Mouse (Mus musculus): ENCODE data around the gene Suco. TPM values are rescaled to one million over a fixed set of nuclear protein-coding genes. Genes with fewer than 3 reads are reported as not detected.

Gene Suco
- polyA plus RNA-seq (2015; fragmentation: Nextera tagmentation; extraction: Ambion mirVana), result 17.4 and 17.9 TPM in 2 replicates

DNA sequence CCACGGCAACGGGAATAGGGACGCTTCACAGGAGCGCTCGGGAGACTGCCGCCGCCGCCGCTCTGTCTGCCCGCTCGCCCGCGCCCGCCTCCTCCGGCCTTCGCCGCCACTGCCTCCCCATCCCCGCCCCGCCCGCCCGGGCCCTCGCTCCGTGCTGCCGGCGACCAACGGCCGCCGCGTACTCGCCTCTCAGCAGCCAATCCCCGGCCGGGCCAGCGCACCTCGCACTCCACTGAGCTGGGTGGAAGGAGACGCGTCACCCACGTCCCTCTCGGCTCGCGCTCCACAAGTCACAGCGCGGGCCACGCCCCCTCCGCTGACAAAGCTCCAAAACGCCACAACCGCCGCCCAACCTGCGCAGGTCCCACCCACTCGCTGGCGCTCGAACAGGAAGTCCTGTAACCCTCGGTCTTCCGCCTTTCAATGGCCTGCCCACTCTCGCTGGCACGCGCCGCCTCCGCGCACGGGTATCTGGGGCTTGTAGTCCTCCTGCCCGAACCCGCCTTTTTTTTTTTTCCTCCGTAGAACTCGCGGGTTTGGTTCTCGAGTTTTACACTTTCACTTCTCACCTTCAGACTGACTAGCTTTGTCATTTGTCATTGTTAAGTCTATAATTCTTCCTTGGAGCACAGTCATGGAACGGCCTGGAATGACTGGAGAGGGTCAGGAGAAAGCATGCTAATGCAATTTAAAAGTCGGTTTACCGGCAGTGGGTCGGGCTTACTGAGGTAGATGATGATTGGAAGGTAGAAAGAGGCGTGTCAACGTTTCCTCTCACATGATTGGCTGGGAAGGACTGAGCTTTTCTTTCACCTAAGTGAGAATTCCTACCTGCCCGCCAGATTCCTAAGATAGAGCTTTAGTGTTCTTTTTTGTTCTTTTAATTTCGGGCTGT is at the start of gene Suco:
TSS of gene Suco (minus strand) at position 130 of the 895 bp plus-strand sequence.
- peak within 1 kb of the TSS; percentile 96 for H3K27ac ChIP-seq (ENCODE audit: low read length)
- H3K9ac ChIP-seq (ENCODE audit: low read length), result peak within 1 kb of the TSS; percentile 86
- under 1% methylated on average over 72 of the region's 74 CpGs for WGBS
- no peaks in the 10 kb centered on the region for H3K27me3 ChIP-seq (ENCODE audit: control insufficient read depth, insufficient read depth, low read depth, low read length)
- peak within 1 kb of the TSS; percentile 90 for H3K4me2 ChIP-seq (ENCODE audit: low read depth, low read length)
- no peaks in the 10 kb centered on the region for H3K36me3 ChIP-seq (ENCODE audit: control insufficient read depth, insufficient read depth, low read length)
- peaks cover 14% of the 10 kb centered on the region for H3K4me1 ChIP-seq (replicated peaks; ENCODE audit: control insufficient read depth, insufficient read depth, low read length)
- H3K9me3 ChIP-seq (ENCODE audit: control insufficient read depth, low read length), result no peaks in the 10 kb centered on the region
- H3K4me3 ChIP-seq (ENCODE audit: low read length), result peak within 1 kb of the TSS; percentile 68
- ATAC-seq (ENCODE audit: low read depth), result peak; percentile 98

DNA sequence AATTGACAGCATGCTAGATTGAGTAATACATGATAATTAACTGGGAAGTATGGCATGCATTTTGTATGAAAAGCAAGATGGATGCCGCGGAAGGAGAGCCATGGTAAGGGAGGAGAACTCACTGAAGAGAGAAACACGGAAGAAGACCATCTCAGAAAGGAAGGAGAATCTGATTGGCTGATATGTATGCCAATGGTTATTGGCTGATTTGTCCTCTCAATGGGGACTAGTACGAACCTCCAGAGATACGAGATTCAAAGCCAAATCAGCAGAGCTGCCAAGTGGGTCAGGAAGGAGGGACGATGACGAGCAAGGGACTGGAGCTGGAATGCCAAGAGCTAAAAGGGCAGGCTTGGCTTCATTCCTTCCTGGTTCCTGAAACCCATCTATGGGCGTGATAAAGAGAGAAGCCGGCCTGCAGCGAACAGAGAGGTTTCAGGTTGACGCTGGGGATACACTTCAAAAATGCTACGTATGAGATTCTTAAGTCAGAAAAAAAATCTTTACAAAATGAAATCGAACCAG is 48.9 kb upstream of the Suco start:
- no peaks in the 10 kb centered on the region for H3K4me1 ChIP-seq (replicated peaks; ENCODE audit: control insufficient read depth, insufficient read depth, low read length)
- no peak overlapping the region for H3K27ac ChIP-seq (ENCODE audit: low read length)
- H3K9ac ChIP-seq (ENCODE audit: low read length), result no peak overlapping the region
- WGBS, result 59% methylated on average over 13 of the region's 13 CpGs
- H3K9me3 ChIP-seq (ENCODE audit: control insufficient read depth, low read length), result no peaks in the 10 kb centered on the region
- H3K36me3 ChIP-seq (ENCODE audit: control insufficient read depth, insufficient read depth, low read length), result no peaks in the 10 kb centered on the region
- peak; percentile 31; the same call in 1 of the 2 replicates for ATAC-seq (ENCODE audit: low read depth)
- H3K4me2 ChIP-seq (ENCODE audit: low read depth, low read length), result no peak overlapping the region
- H3K4me3 ChIP-seq (ENCODE audit: low read length), result no peak overlapping the region
- no peaks in the 10 kb centered on the region for H3K27me3 ChIP-seq (ENCODE audit: control insufficient read depth, insufficient read depth, low read depth, low read length)

GRCm38 (mm10) chr1:161924321-161924720 is 47.8 kb upstream of the Suco start:
- no peaks in the 10 kb centered on the region for H3K9me3 ChIP-seq (ENCODE audit: control insufficient read depth, low read length)
- no peaks in the 10 kb centered on the region for H3K27me3 ChIP-seq (ENCODE audit: control insufficient read depth, insufficient read depth, low read depth, low read length)
- no peak overlapping the region for H3K27ac ChIP-seq (ENCODE audit: low read length)
- 63% methylated on average over 3 of the region's 3 CpGs for WGBS
- no peaks in the 10 kb centered on the region for H3K4me1 ChIP-seq (replicated peaks; ENCODE audit: control insufficient read depth, insufficient read depth, low read length)
- ATAC-seq (ENCODE audit: low read depth), result no peak
- H3K4me2 ChIP-seq (ENCODE audit: low read depth, low read length), result no peak overlapping the region
- no peak overlapping the region for H3K9ac ChIP-seq (ENCODE audit: low read length)
- H3K36me3 ChIP-seq (ENCODE audit: control insufficient read depth, insufficient read depth, low read length), result no peaks in the 10 kb centered on the region
- H3K4me3 ChIP-seq (ENCODE audit: low read length), result no peak overlapping the region

- Histone ChIP-seq H3K27ac (ENCODE audit: low read length) (no peak overlapping the region), H3K9me3 (ENCODE audit: control insufficient read depth, low read length) (no peaks in the 10 kb centered on the region), H3K9ac (ENCODE audit: low read length) (no peak overlapping the region), H3K4me2 (ENCODE audit: low read depth, low read length) (no peak overlapping the region), H3K4me3 (ENCODE audit: low read length) (no peak overlapping the region), H3K4me1 (replicated peaks; ENCODE audit: control insufficient read depth, insufficient read depth, low read length) (no peaks in the 10 kb centered on the region), H3K36me3 (ENCODE audit: control insufficient read depth, insufficient read depth, low read length) (no peaks in the 10 kb centered on the region), H3K27me3 (ENCODE audit: control insufficient read depth, insufficient read depth, low read depth, low read length) (no peaks in the 10 kb centered on the region)
- ATAC-seq (ENCODE audit: low read depth), result no peak
- WGBS, result 88% methylated on average over 6 of the region's 6 CpGs
These were observed 45.4 kb upstream of the Suco start for GRCm38 (mm10) chr1:161921928-161922327.

- 86% methylated on average over 9 of the region's 9 CpGs for WGBS
- no peaks in the 10 kb centered on the region for H3K27me3 ChIP-seq (ENCODE audit: control insufficient read depth, insufficient read depth, low read depth, low read length)
- no peak overlapping the region for H3K9ac ChIP-seq (ENCODE audit: low read length)
- no peak overlapping the region for H3K4me3 ChIP-seq (ENCODE audit: low read length)
- no peaks in the 10 kb centered on the region for H3K36me3 ChIP-seq (ENCODE audit: control insufficient read depth, insufficient read depth, low read length)
- no peak overlapping the region for H3K4me2 ChIP-seq (ENCODE audit: low read depth, low read length)
- H3K4me1 ChIP-seq (replicated peaks; ENCODE audit: control insufficient read depth, insufficient read depth, low read length), result no peaks in the 10 kb centered on the region
- ATAC-seq (ENCODE audit: low read depth), result no peak
- no peaks in the 10 kb centered on the region for H3K9me3 ChIP-seq (ENCODE audit: control insufficient read depth, low read length)
- H3K27ac ChIP-seq (ENCODE audit: low read length), result no peak overlapping the region
These were observed 44.3 kb upstream of the Suco start for GRCm38 (mm10) chr1:161920475-161921454.

GRCm38 (mm10) chr1:161919594-161919993 is 43.1 kb upstream of the Suco start:
- Histone ChIP-seq H3K27me3 (ENCODE audit: control insufficient read depth, insufficient read depth, low read depth, low read length) (no peaks in the 10 kb centered on the region), H3K9me3 (ENCODE audit: control insufficient read depth, low read length) (no peaks in the 10 kb centered on the region), H3K36me3 (ENCODE audit: control insufficient read depth, insufficient read depth, low read length) (no peaks in the 10 kb centered on the region), H3K4me1 (replicated peaks; ENCODE audit: control insufficient read depth, insufficient read depth, low read length) (no peaks in the 10 kb centered on the region), H3K9ac (ENCODE audit: low read length) (no peak overlapping the region), H3K27ac (ENCODE audit: low read length) (no peak overlapping the region), H3K4me2 (ENCODE audit: low read depth, low read length) (no peak overlapping the region), H3K4me3 (ENCODE audit: low read length) (no peak overlapping the region)
- WGBS, result 88% methylated on average over 2 of the region's 2 CpGs
- no peak for ATAC-seq (ENCODE audit: low read depth)

DNA sequence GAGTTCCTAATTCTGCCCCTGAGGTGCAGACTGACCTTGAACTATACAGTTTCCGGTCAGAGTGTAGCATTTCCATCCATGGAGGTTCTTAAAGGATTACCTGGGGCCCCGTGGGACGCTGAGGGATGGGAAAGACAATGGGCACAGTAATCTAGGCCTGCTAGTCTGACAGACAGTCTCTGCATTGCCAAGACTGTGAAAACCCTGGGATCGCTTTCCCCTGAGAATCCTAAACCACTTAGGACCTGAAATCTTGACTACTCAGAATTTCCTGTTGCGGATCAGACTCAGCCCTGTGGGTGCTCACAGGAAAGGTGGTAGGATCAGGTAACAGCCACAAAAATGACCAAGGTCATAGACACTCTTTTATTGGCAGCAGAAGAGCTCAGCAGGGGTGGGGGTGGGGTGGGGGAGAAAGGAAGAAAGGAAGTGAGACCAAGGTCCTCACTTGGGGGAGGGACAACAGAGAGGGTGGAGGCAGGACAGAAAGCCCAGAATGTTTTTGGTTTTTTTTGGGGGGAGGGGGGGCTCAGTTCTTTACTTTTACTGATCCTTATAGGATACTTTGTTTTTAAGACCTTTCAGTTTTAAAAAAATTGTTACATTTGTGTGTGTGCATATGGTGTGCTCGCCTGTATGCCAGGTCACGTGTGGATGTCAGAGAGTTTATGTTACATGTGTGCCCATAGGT is 42.3 kb upstream of the Suco start:
- no peak overlapping the region for H3K27ac ChIP-seq (ENCODE audit: low read length)
- WGBS, result 53% methylated on average over 7 of the region's 7 CpGs
- no peaks in the 10 kb centered on the region for H3K36me3 ChIP-seq (ENCODE audit: control insufficient read depth, insufficient read depth, low read length)
- no peak overlapping the region for H3K4me3 ChIP-seq (ENCODE audit: low read length)
- no peaks in the 10 kb centered on the region for H3K4me1 ChIP-seq (replicated peaks; ENCODE audit: control insufficient read depth, insufficient read depth, low read length)
- no peak overlapping the region for H3K9ac ChIP-seq (ENCODE audit: low read length)
- H3K9me3 ChIP-seq (ENCODE audit: control insufficient read depth, low read length), result no peaks in the 10 kb centered on the region
- no peak for ATAC-seq (ENCODE audit: low read depth)
- H3K4me2 ChIP-seq (ENCODE audit: low read depth, low read length), result no peak overlapping the region
- no peaks in the 10 kb centered on the region for H3K27me3 ChIP-seq (ENCODE audit: control insufficient read depth, insufficient read depth, low read depth, low read length)

GRCm38 (mm10) chr1:161917940-161918484 is 41.5 kb upstream of the Suco start:
- no peaks in the 10 kb centered on the region for H3K9me3 ChIP-seq (ENCODE audit: control insufficient read depth, low read length)
- peaks cover 5% of the 10 kb centered on the region; the same call in 1 of the 2 replicates for H3K4me1 ChIP-seq (replicated peaks; ENCODE audit: control insufficient read depth, insufficient read depth, low read length)
- ATAC-seq (ENCODE audit: low read depth), result no peak
- 73% methylated on average over 3 of the region's 3 CpGs for WGBS
- no peak overlapping the region for H3K27ac ChIP-seq (ENCODE audit: low read length)
- no peak overlapping the region for H3K4me3 ChIP-seq (ENCODE audit: low read length)
- no peak overlapping the region for H3K4me2 ChIP-seq (ENCODE audit: low read depth, low read length)
- H3K36me3 ChIP-seq (ENCODE audit: control insufficient read depth, insufficient read depth, low read length), result no peaks in the 10 kb centered on the region
- no peak overlapping the region for H3K9ac ChIP-seq (ENCODE audit: low read length)
- no peaks in the 10 kb centered on the region for H3K27me3 ChIP-seq (ENCODE audit: control insufficient read depth, insufficient read depth, low read depth, low read length)
